Mouse (Mus musculus) frontal cortex, postnatal 25 days (tissue): ENCODE results near the gene Btbd35f8.
"Not testable (repeated sequence)": the region's sequence is repeated elsewhere in the genome, so short reads cannot be mapped to it uniquely, and the experiment has no call there.

Experiments used
- DNase-seq, 2 experiments: peaks; one replicate each; pipeline ENCODE4 v3.0.0; 2022; ENCODE audit warnings: low spot score in 2 of 2

Gene Btbd35f8

DNA sequence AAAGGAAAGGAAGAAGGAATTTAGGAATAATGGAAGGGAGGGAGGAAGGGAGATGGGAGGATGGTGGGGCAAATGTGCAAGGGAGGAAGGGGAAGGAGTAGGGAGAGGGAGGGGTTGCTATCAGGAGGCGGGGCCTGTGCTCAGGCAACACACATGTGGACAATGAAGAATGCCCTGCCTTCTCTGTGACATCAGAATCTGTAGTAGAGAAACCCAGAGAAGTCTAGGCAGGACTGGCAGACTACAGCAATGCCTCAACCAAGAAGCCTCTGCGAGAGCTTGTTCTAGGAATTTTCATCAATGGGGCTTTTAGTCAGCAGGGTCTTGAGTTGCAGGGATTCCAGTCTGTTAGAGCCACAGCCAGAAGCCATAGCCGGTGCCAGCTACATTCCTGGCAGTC, at the start of gene Btbd35f8:
Gene Btbd35f8, plus strand, starts transcription at position 301 of the 400 bp plus-strand sequence.
- not testable (repeated sequence) for DNase-seq
